Comparison of ENCODE assay signal across 20 mouse cellular contexts in the genomic region with DNA sequence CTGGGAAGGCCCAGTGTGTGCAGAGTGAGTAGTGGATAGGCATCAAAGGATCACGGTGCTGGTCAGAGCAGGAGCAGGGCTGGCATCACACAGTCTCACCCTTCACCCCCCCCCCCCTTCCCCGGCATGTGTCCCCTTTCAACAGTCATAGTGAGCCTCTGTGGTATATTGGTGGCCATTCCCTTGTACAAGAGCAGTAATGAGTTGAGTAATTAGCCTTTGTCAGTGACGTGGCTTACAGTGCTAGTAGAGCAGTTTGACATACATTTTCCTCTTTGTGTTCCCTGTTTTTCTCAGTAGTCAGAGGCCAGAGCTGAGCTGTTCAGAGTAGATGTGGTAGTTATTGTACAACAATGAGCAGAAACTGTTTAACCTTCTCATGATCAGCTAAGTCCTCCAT. TPM values are rescaled to one million over a fixed set of nuclear protein-coding genes. Genes with fewer than 3 reads are reported as not detected.
DNase-seq lines count a peak whose midpoint lies in the region; TF ChIP-seq lines count a peak whose summit lies in the region.
"Had no signal": no experiment of that assay in that cellular context is flagged by ENCODE, and none has a peak within 500 bp of the region (broad histone marks: within the 10 kb centered on the region; RNA-seq: fewer than 3 reads in every experiment).

No protein-coding gene starts in this region.

- no peak overlapping the region for H3K9ac ChIP-seq in CH12.LX (ENCODE audit: insufficient read depth, low read depth)
- H3K9ac ChIP-seq: embryonic facial prominence, embryonic 12.5 days; forebrain, embryonic 13.5 days; forebrain, embryonic 15.5 days; forebrain, postnatal 0 days had no signal

- DNase-seq in CD4-positive helper T cell, adult 2 months (ENCODE audit: low read depth, low spot score) = peak; percentile 30
- peak; percentile 20 for DNase-seq in CD4-positive, CD25-positive, alpha-beta regulatory T cell, adult 2 months (ENCODE audit: low read depth, low spot score)
- DNase-seq in CH12.LX (ENCODE audit: extremely low read depth) = peak; percentile 76
- peak; percentile 64 for DNase-seq in induced T-regulatory cell, adult 2 months (ENCODE audit: low read depth)
- no peak for DNase-seq in ovary, postnatal 14 days (ENCODE audit: low spot score)
- DNase-seq in adrenal gland, adult (ENCODE audit: inconsistent age in 2 of 2, low spot score in 1 of 2) = no peak
- no peak for DNase-seq in cerebellum, adult 9-10 months
- DNase-seq: adrenal gland, adult 2 months; adrenal gland, postnatal 10 days; adrenal gland, postnatal 25 days; cerebellum, adult 11 months; cerebellum, adult 18-20 months; cerebellum, adult 8-10 months; cerebellum, postnatal 10 days; cerebellum, postnatal 25 days; forebrain, postnatal 0 days had no signal

- H3K4me3 ChIP-seq in CH12.LX (replicated peaks in 1 of 3; ENCODE audit: low read depth in 2 of 3, low read length in 2 of 3, poor library complexity in 1 of 3) = no peak overlapping the region
- H3K4me3 ChIP-seq: embryonic facial prominence, embryonic 10.5 days; embryonic facial prominence, embryonic 12.5 days; forebrain, embryonic 13.5 days; forebrain, embryonic 15.5 days had no signal

- H3K9me3 ChIP-seq in CH12.LX (replicated peaks; ENCODE audit: low read length) = no peaks in the 10 kb centered on the region
- H3K9me3 ChIP-seq: embryonic facial prominence, embryonic 10.5 days; embryonic facial prominence, embryonic 12.5 days; forebrain, embryonic 13.5 days; forebrain, embryonic 15.5 days had no signal

- H3K4me2 ChIP-seq in CH12.LX (ENCODE audit: insufficient read depth, low read depth, poor library complexity, severe bottlenecking) = no peak overlapping the region
- H3K4me2 ChIP-seq: embryonic facial prominence, embryonic 12.5 days; forebrain, embryonic 13.5 days; forebrain, embryonic 15.5 days had no signal

- dilution Hi-C loops in CH12.LX (cut with MboI; ENCODE audit: extremely low pct_ligation_motif_present, extremely low pct_unique_long_range_greater_than_20kb, low sequenced_read_pairs) = no loop called here

- no peak for TF ChIP-seq RAD21 in CH12.LX (IDR thresholded peaks at IDR 0.05; ENCODE audit: low read depth, low read length)

- no peak for TF ChIP-seq POLR2A in CH12.LX (IDR thresholded peaks at IDR 0.05; ENCODE audit: low read depth, low read length)

- in situ Hi-C loops in CH12.LX (cut with MboI; ENCODE audit: low pct_ligation_motif_present, low pct_unique_long_range_greater_than_20kb, low sequenced_read_pairs) = no loop called here

- H3K27me3 ChIP-seq in CH12.LX (replicated peaks) = no peaks in the 10 kb centered on the region
- H3K27me3 ChIP-seq: embryonic facial prominence, embryonic 12.5 days; forebrain, embryonic 13.5 days; forebrain, embryonic 15.5 days had no signal

- no peak overlapping the region for H3K27ac ChIP-seq in CH12.LX (ENCODE audit: insufficient read depth, low read depth)
- H3K27ac ChIP-seq: embryonic facial prominence, embryonic 10.5 days; embryonic facial prominence, embryonic 12.5 days; forebrain, embryonic 13.5 days; forebrain, embryonic 15.5 days had no signal

- TF ChIP-seq EP300 in CH12.LX (IDR thresholded peaks at IDR 0.05; ENCODE audit: low read length) = peak; percentile 93

- H3K36me3 ChIP-seq in CH12.LX (replicated peaks in 1 of 2; ENCODE audit: control insufficient read depth in 1 of 2, insufficient read depth in 1 of 2, low read length in 1 of 2) = no peaks in the 10 kb centered on the region
- H3K36me3 ChIP-seq: embryonic facial prominence, embryonic 10.5 days; embryonic facial prominence, embryonic 12.5 days; forebrain, embryonic 15.5 days had no signal

- no peak for TF ChIP-seq CTCF in CH12.LX (conservative IDR thresholded peaks at IDR 0.05 in 1 of 2, IDR thresholded peaks at IDR 0.05 in 1 of 2; ENCODE audit: low read depth in 2 of 2, low read length in 2 of 2)

- no peaks in the 10 kb centered on the region for H3K79me2 ChIP-seq in CH12.LX (replicated peaks; ENCODE audit: control insufficient read depth, extremely low read depth, insufficient read depth, poor library complexity, severe bottlenecking)

- H3K4me1 ChIP-seq in CH12.LX (ENCODE audit: control insufficient read depth in 1 of 2, insufficient read depth in 2 of 2) = peaks cover 8 to 9% of the 10 kb centered on the region in 2 experiments
- H3K4me1 ChIP-seq: embryonic facial prominence, embryonic 12.5 days; forebrain, embryonic 13.5 days; forebrain, embryonic 15.5 days had no signal

TF ChIP-seq in CH12.LX, 34 proteins besides CTCF, POLR2A, EP300 and RAD21:
- TF ChIP-seq ZNF384 (IDR thresholded peaks at IDR 0.05; ENCODE audit: low read depth, low read length) = no peak
- TF ChIP-seq ETS1 (conservative IDR thresholded peaks at IDR 0.05; ENCODE audit: low read depth, low read length) = peak; percentile 69
- TF ChIP-seq JUND (conservative IDR thresholded peaks at IDR 0.05; ENCODE audit: low read depth, low read length) = peak; percentile 79; the same call in 1 of the 2 replicates
- 0 out of 2 replicates have a peak, but pooled peaks have one; percentile 37 for TF ChIP-seq CHD2 (IDR thresholded peaks at IDR 0.05; ENCODE audit: low read length)
- TF ChIP-seq MAZ (IDR thresholded peaks at IDR 0.05; ENCODE audit: low read depth, low read length) = peak; percentile 70; the same call in 1 of the 2 replicates
- TF ChIP-seq MAX (IDR thresholded peaks at IDR 0.05; ENCODE audit: low read length) = no peak
- peak; percentile 69; the same call in 1 of the 2 replicates for TF ChIP-seq TCF12 (IDR thresholded peaks at IDR 0.05; ENCODE audit: low read depth, low read length)
- peak; percentile 82 for TF ChIP-seq JUN (IDR thresholded peaks at IDR 0.05; ENCODE audit: insufficient read depth, low read depth, low read length)
- peak; percentile 78 for TF ChIP-seq BHLHE40 (IDR thresholded peaks at IDR 0.05; ENCODE audit: low read depth, low read length)
- TF ChIP-seq RCOR1 (conservative IDR thresholded peaks at IDR 0.05; ENCODE audit: low read depth, low read length) = no peak
- peak; percentile 99 for TF ChIP-seq IRF4 (IDR thresholded peaks at IDR 0.05; ENCODE audit: low read depth, low read length)
- peak; percentile 59; the same call in 1 of the 2 replicates for TF ChIP-seq MEF2A (IDR thresholded peaks at IDR 0.05; ENCODE audit: borderline replicate concordance, low read depth, low read length)

RNA-seq across cellular contexts. Expression of a gene that starts 54.7 kb away (rescaled TPM):
- total RNA-seq in CH12.LX (2012; rRNA removed) (9.7 and 10.4 TPM in 2 replicates), CH12.LX (2014; rRNA removed) (7.7 and 8.2 TPM in 2 replicates)
- polyA plus RNA-seq in CH12.LX (2012; ENCODE audit: insufficient read length, low read depth) = 16.9 and 21.3 TPM in 2 replicates

Comparison
In these comparisons a context has a peak if more than half of its experiments do, and no peak if none do; other contexts are left out.
1. DNase-seq: peak in CD4-positive helper T cell, adult 2 months (single experiment), CD4-positive, CD25-positive, alpha-beta regulatory T cell, adult 2 months (single experiment), CH12.LX (single experiment) and induced T-regulatory cell, adult 2 months (single experiment); none in ovary, postnatal 14 days (single experiment), adrenal gland, adult (0 of 2) and cerebellum, adult 9-10 months (single experiment).